In genomic region chr2:26153909-26154340, GRCm38 (mm10) we compare ENCODE assay signal across 8 mouse cellular contexts. TPM values are rescaled to one million over a fixed set of nuclear protein-coding genes. Genes with fewer than 3 reads are reported as not detected.
A peak's percentile ranks its signal among the peaks of the same experiment; 100 is the strongest.
DNase-seq lines count a peak whose midpoint lies in the region; ATAC-seq and TF ChIP-seq lines count a peak whose summit lies in the region.

No protein-coding gene starts in this region.

- no peak for TF ChIP-seq EP300 in MEL (IDR thresholded peaks at IDR 0.05; ENCODE audit: low read depth in 1 of 2, low read length in 2 of 2)
- TF ChIP-seq EP300 in liver, embryonic 14.5 days (IDR thresholded peaks at IDR 0.05; ENCODE audit: low read depth), result no peak

- TF ChIP-seq CTCF in MEL (IDR thresholded peaks at IDR 0.05 in 2 of 3, conservative IDR thresholded peaks at IDR 0.05 in 1 of 3; ENCODE audit: control insufficient read depth in 1 of 3, insufficient read depth in 1 of 3, low read depth in 2 of 3, low read length in 3 of 3, poor library complexity in 1 of 3, severe bottlenecking in 1 of 3), result peak; percentile 36 to 86 (median 76); a peak in 5 of 6 replicates
- peak; percentile 86 for TF ChIP-seq CTCF in liver, embryonic 14.5 days (IDR thresholded peaks at IDR 0.05; ENCODE audit: low read depth)

- no peaks in the 10 kb centered on the region for H3K79me2 ChIP-seq in MEL (ENCODE audit: control insufficient read depth, insufficient read depth, low read length, poor library complexity)

- DNase-seq in layer of hippocampus, adult 11-12 months (ENCODE audit: low spot score), result peak; percentile 50
- DNase-seq in layer of hippocampus, adult 9-10 months (ENCODE audit: low spot score), result no peak
- DNase-seq in MEL (ENCODE audit: low read depth, low spot score), result peak; percentile 80
- DNase-seq in liver, embryonic 14.5 days (ENCODE audit: low read depth in 3 of 3, low spot score in 3 of 3), result peak; percentile 56 to 62 (median 57)
- DNase-seq in gastrocnemius, postnatal 10 days, result no peak

- H3K4me2 ChIP-seq in liver, embryonic 14.5 days (ENCODE audit: low read depth), result no peak overlapping the region
- no peak overlapping the region for H3K4me2 ChIP-seq in neural tube, embryonic 12.5 days (replicated peaks)

- no peak overlapping the region for H3K4me3 ChIP-seq in MEL (ENCODE audit: control insufficient read depth in 1 of 2, insufficient read depth in 1 of 2, low read depth in 2 of 2, low read length in 2 of 2)
- H3K4me3 ChIP-seq in liver, embryonic 14.5 days (ENCODE audit: insufficient read depth in 1 of 2, low read depth in 2 of 2, low read length in 2 of 2), result no peak overlapping the region
- no peak overlapping the region for H3K4me3 ChIP-seq in neural tube, embryonic 12.5 days

- WGBS in liver, embryonic 14.5 days (ENCODE audit: insufficient replicate concordance), result 13% methylated on average over 4 of the region's 4 CpGs
- WGBS in neural tube, embryonic 12.5 days, result 8% methylated on average over 4 of the region's 4 CpGs

- peaks cover 2 to 11% of the 10 kb centered on the region in 2 experiments; a peak in 2 of 4 replicates for H3K4me1 ChIP-seq in MEL (ENCODE audit: control insufficient read depth in 1 of 2, insufficient read depth in 2 of 2, low read length in 2 of 2)
- H3K4me1 ChIP-seq in liver, embryonic 14.5 days (replicated peaks; ENCODE audit: control insufficient read depth in 2 of 2, insufficient read depth in 2 of 2, low read length in 1 of 2), result peaks cover 7 to 15% of the 10 kb centered on the region in 2 experiments
- peaks cover 14% of the 10 kb centered on the region for H3K4me1 ChIP-seq in neural tube, embryonic 12.5 days

- no peaks in the 10 kb centered on the region for H3K27me3 ChIP-seq in MEL (ENCODE audit: control insufficient read depth in 1 of 2, insufficient read depth in 2 of 2, low read length in 2 of 2)
- H3K27me3 ChIP-seq in liver, embryonic 14.5 days (ENCODE audit: control insufficient read depth, insufficient read depth, low read length), result no peaks in the 10 kb centered on the region
- H3K27me3 ChIP-seq in neural tube, embryonic 12.5 days (replicated peaks), result no peaks in the 10 kb centered on the region

- no peak overlapping the region for H3K27ac ChIP-seq in MEL (ENCODE audit: control insufficient read depth, low read depth, low read length)
- H3K27ac ChIP-seq in liver, embryonic 14.5 days, result no peak overlapping the region
- H3K27ac ChIP-seq in neural tube, embryonic 12.5 days, result no peak overlapping the region

- H3K36me3 ChIP-seq in MEL (ENCODE audit: control insufficient read depth in 1 of 2, insufficient read depth in 2 of 2, low read length in 2 of 2), result peaks cover 0 to 2% of the 10 kb centered on the region in 2 experiments; a peak in 1 of 4 replicates
- H3K36me3 ChIP-seq in liver, embryonic 14.5 days (replicated peaks; ENCODE audit: control insufficient read depth, insufficient read depth, low read depth), result no peaks in the 10 kb centered on the region
- H3K36me3 ChIP-seq in neural tube, embryonic 12.5 days, result no peaks in the 10 kb centered on the region

- ATAC-seq in common myeloid progenitor, adult 5-6 weeks (replicated peaks; ENCODE audit: low read depth, poor library complexity, severe bottlenecking), result peak; percentile 61
- ATAC-seq in hematopoietic stem cell, adult 5-6 weeks (replicated peaks in 1 of 2; ENCODE audit: insufficient read depth in 1 of 2, low FRiP score in 2 of 2, low TSS enrichment in 1 of 2, low read depth in 1 of 2, poor library complexity in 2 of 2, severe bottlenecking in 2 of 2), result peak; percentile 39 to 55
- peak; percentile 80 for ATAC-seq in liver, embryonic 14.5 days (ENCODE audit: insufficient read depth)
- peak; percentile 59 for ATAC-seq in neural tube, embryonic 12.5 days (ENCODE audit: low FRiP score, low read depth)

- TF ChIP-seq POLR2A in MEL (IDR thresholded peaks at IDR 0.05; ENCODE audit: control insufficient read depth in 1 of 2, insufficient read depth in 1 of 2, low read depth in 1 of 2, low read length in 2 of 2, poor library complexity in 1 of 2), result no peak

- peak; percentile 91 for TF ChIP-seq RAD21 in MEL (IDR thresholded peaks at IDR 0.05; ENCODE audit: low read depth, low read length)

- H3K9me3 ChIP-seq in MEL (replicated peaks; ENCODE audit: insufficient read depth, low read length), result no peaks in the 10 kb centered on the region
- no peaks in the 10 kb centered on the region for H3K9me3 ChIP-seq in liver, embryonic 14.5 days (ENCODE audit: control insufficient read depth, low read length)
- H3K9me3 ChIP-seq in neural tube, embryonic 12.5 days, result no peaks in the 10 kb centered on the region

- no peak overlapping the region for H3K9ac ChIP-seq in MEL (ENCODE audit: control insufficient read depth, low read depth, low read length, poor library complexity, severe bottlenecking)
- H3K9ac ChIP-seq in liver, embryonic 14.5 days (replicated peaks), result no peak overlapping the region
- no peak overlapping the region for H3K9ac ChIP-seq in neural tube, embryonic 12.5 days

TF ChIP-seq in MEL, 35 proteins besides CTCF, POLR2A, EP300 and RAD21:
- TF ChIP-seq USF2 (IDR thresholded peaks at IDR 0.05; ENCODE audit: borderline replicate concordance in 1 of 2, insufficient read depth in 1 of 2, low read depth in 1 of 2, low read length in 2 of 2) (no peak), ZKSCAN1 (IDR thresholded peaks at IDR 0.05; ENCODE audit: low read depth, low read length) (no peak), POLR2AphosphoS5 (IDR thresholded peaks at IDR 0.05; ENCODE audit: borderline replicate concordance, low read depth, low read length) (no peak), SIN3A (IDR thresholded peaks at IDR 0.05; ENCODE audit: low read length) (0 out of 2 replicates have a peak, but pooled peaks have one; percentile 23), NELFE (IDR thresholded peaks at IDR 0.05; ENCODE audit: low read depth, low read length) (no peak), ZNF384 (IDR thresholded peaks at IDR 0.05; ENCODE audit: low read depth, low read length) (no peak), MAX (IDR thresholded peaks at IDR 0.05; ENCODE audit: low read length) (no peak), BHLHE40 (IDR thresholded peaks at IDR 0.05; ENCODE audit: borderline replicate concordance, low read depth, low read length) (no peak), KAT2A (conservative IDR thresholded peaks at IDR 0.05; ENCODE audit: low read depth, low read length) (no peak), HCFC1 (IDR thresholded peaks at IDR 0.05; ENCODE audit: low read depth, low read length) (no peak), ZC3H11A (IDR thresholded peaks at IDR 0.05; ENCODE audit: low read depth, low read length) (peak; percentile 60), RCOR1 (IDR thresholded peaks at IDR 0.05; ENCODE audit: low read depth, low read length) (no peak), ELF1 (IDR thresholded peaks at IDR 0.05; ENCODE audit: low read depth, low read length) (no peak), SMC3 (IDR thresholded peaks at IDR 0.05; ENCODE audit: low read depth, low read length) (peak; percentile 75)
TF ChIP-seq in MEL: peak in this region for 3.

RNA-seq across cellular contexts. Expression of gene Nacc2, which starts 30.9 kb away (rescaled TPM):
- 0.03 and 0.19 TPM in 2 replicates for total RNA-seq in MEL (2012; rRNA removed)
- 1 to 10 TPM in 1 of 2 experiments, not detected in 1; 1.7 TPM for polyA plus RNA-seq in MEL (2012; ENCODE audit: insufficient read depth in 1 of 2, insufficient read length in 2 of 2, low read depth in 1 of 2, low replicate concordance in 2 of 2, missing spikeins in 1 of 2)
- 0.87 and 4.1 TPM in 2 replicates for total RNA-seq in common myeloid progenitor, adult 5-6 weeks (2017)
- total RNA-seq in hematopoietic stem cell, adult 5-6 weeks (2017), result 3.4 and 3.8 TPM in 2 replicates
- polyA plus RNA-seq in liver, embryonic 14.5 days (2012; rRNA removed), result 1.4 TPM in 2 replicates
- polyA plus RNA-seq in liver, embryonic 14.5 days (2014; fragmentation: Nextera tagmentation; extraction: Ambion mirVana), result 2.4 and 3.1 TPM in 2 replicates
- 15.0 and 15.2 TPM in 2 replicates for polyA plus RNA-seq in neural tube, embryonic 12.5 days (2016; fragmentation: Nextera tagmentation; extraction: Ambion mirVana)
- total RNA-seq in gastrocnemius, postnatal 10 days (2021), result 10 to 100 TPM; 13.4 to 14.5 TPM

RNA-seq across cellular contexts. Expression of gene Lhx3, which starts 54.2 kb away (rescaled TPM):
- total RNA-seq in MEL (2012; rRNA removed), result not detected in 2 replicates
- not detected for polyA plus RNA-seq in MEL (2012; ENCODE audit: insufficient read depth in 1 of 2, insufficient read length in 2 of 2, low read depth in 1 of 2, low replicate concordance in 2 of 2, missing spikeins in 1 of 2)
- not detected in 2 replicates for total RNA-seq in common myeloid progenitor, adult 5-6 weeks (2017)
- total RNA-seq in hematopoietic stem cell, adult 5-6 weeks (2017), result not detected in 2 replicates
- polyA plus RNA-seq in liver, embryonic 14.5 days (2012; rRNA removed), result 0.02 TPM in 1 of 2 replicates, not detected in the other
- polyA plus RNA-seq in liver, embryonic 14.5 days (2014; fragmentation: Nextera tagmentation; extraction: Ambion mirVana), result not detected in 2 replicates
- polyA plus RNA-seq in neural tube, embryonic 12.5 days (2016; fragmentation: Nextera tagmentation; extraction: Ambion mirVana), result 16.8 and 24.2 TPM in 2 replicates
- total RNA-seq in gastrocnemius, postnatal 10 days (2021), result not detected

Comparison
In these comparisons a context has a peak if more than half of its experiments do, and no peak if none do; other contexts are left out.
1. DNase-seq: peak in layer of hippocampus, adult 11-12 months (single experiment), MEL (single experiment) and liver, embryonic 14.5 days (3 of 3); none in layer of hippocampus, adult 9-10 months (single experiment) and gastrocnemius, postnatal 10 days (single experiment).
2. Peak in every context shown above with its lines, with median percentiles within 50 percentile points of each other: ATAC-seq.